17 mouse cellular contexts compared by ENCODE assay signal in the genomic region with DNA sequence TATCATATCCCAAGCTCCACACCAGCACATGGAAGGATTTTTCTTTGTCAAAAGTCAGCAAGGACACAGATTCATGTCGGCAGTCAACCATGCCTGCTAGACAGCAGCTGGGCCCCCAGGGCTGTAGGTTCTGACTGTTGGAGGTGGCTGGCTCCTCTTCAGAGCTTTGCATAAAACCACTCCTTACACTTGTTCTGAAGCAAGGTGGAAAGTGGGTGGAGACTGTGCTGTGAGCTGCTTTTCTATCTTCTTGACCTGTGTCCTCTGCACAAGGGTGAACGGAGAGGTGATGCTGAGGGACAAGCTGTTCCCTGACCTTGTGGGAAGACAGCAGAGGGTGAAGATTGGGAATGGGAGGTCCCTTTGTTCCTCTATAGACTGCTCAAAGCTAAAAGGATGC.
"Had no signal": no experiment of that assay in that cellular context is flagged by ENCODE, and none has a peak within 500 bp of the region (broad histone marks: within the 10 kb centered on the region; RNA-seq: fewer than 3 reads in every experiment).

No protein-coding gene starts in this region.

- H3K4me1 ChIP-seq: liver, embryonic 13.5 days had no signal

- H3K9me3 ChIP-seq: kidney, embryonic 15.5 days; limb, embryonic 13.5 days; liver, embryonic 13.5 days had no signal

- H3K36me3 ChIP-seq: kidney, embryonic 15.5 days; limb, embryonic 13.5 days; liver, embryonic 13.5 days had no signal

- H3K27ac ChIP-seq: kidney, embryonic 15.5 days; limb, embryonic 13.5 days; liver, embryonic 13.5 days had no signal

- H3K4me2 ChIP-seq: kidney, embryonic 15.5 days; limb, embryonic 13.5 days; liver, embryonic 13.5 days; midbrain, embryonic 11.5 days had no signal

- H3K9ac ChIP-seq: kidney, embryonic 15.5 days; limb, embryonic 13.5 days; liver, embryonic 13.5 days had no signal

- DNase-seq: kidney, adult 2 months; kidney, postnatal 10 days; kidney, postnatal 4 days; layer of hippocampus, adult 9-11 months; liver, embryonic 13.5 days; lung, adult 2 months; lung, postnatal 14 days; lung, postnatal 4 days; midbrain, embryonic 14.5 days; retina, postnatal 1 day; right cerebral cortex, postnatal 25 days; spleen, adult 18-20 months; thymus, adult 18-20 months; thymus, postnatal 36 days had no signal

- H3K4me3 ChIP-seq: kidney, embryonic 15.5 days; limb, embryonic 13.5 days; liver, embryonic 13.5 days had no signal

- H3K27me3 ChIP-seq: kidney, embryonic 15.5 days; limb, embryonic 13.5 days; liver, embryonic 13.5 days had no signal
